Mouse (Mus musculus) midbrain, embryonic 13.5 days (tissue): ENCODE measurements at regions not wholly inside any gene's neighbourhood (a gene's known extent, or its start where the extent isn't known, plus 50 kb on each side); places are given as distances from the start of the nearest gene placed in this dataset.

Source experiments
- ATAC-seq: fragments of 200-750 bp; cut with Nextera tagmentation; 2 replicates; pipeline ENCODE4 v1.8.0; 2017; ENCODE audit warnings: mild to moderate bottlenecking, moderate TSS enrichment, moderate library complexity
- H3K27ac ChIP-seq: fragments of 300-500 bp; sonication (generic); 2 replicates; pipeline ENCODE4 v1.5.1; 2015; ENCODE audit warnings: inconsistent platforms, mild to moderate bottlenecking, moderate library complexity
- H3K27me3 ChIP-seq: fragments of 300-500 bp; sonication (generic); 2 replicates; pipeline ENCODE4 v1.6.1; 2015; ENCODE audit warnings: mild to moderate bottlenecking, inconsistent platforms
- H3K36me3 ChIP-seq: fragments of 300-500 bp; sonication (generic); 2 replicates; pipeline ENCODE4 v1.6.1; 2015; ENCODE audit warnings: mild to moderate bottlenecking, inconsistent platforms
- H3K4me1 ChIP-seq: fragments of 300-500 bp; sonication (generic); replicated peaks from 2 replicates; pipeline ENCODE4 v1.6.1; 2015; ENCODE audit warnings: inconsistent platforms
- H3K4me2 ChIP-seq: fragments of 300-500 bp; sonication (generic); replicated peaks from 2 replicates; pipeline ENCODE4 v1.6.1; 2015; ENCODE audit warnings: moderate library complexity, mild to moderate bottlenecking, inconsistent platforms
- H3K4me3 ChIP-seq: fragments of 300-500 bp; sonication (generic); replicated peaks from 2 replicates; pipeline ENCODE4 v1.5.1; 2015; ENCODE audit warnings: mild to moderate bottlenecking, inconsistent platforms
- H3K9ac ChIP-seq: fragments of 300-500 bp; sonication (generic); replicated peaks from 2 replicates; pipeline ENCODE4 v1.6.1; 2015; ENCODE audit warnings: mild to moderate bottlenecking, inconsistent platforms
- H3K9me3 ChIP-seq: fragments of 300-500 bp; sonication (generic); 2 replicates; pipeline ENCODE4 v1.6.1; 2016; ENCODE audit warnings: mild to moderate bottlenecking, inconsistent platforms
- WGBS: fragments of 180-500 bp; shearing (Covaris S2); methylation state at CpG from one replicate; pipeline ENCODE4 v1.1.7; 2015; 5-methylcytosine and 5-hydroxymethylcytosine counted together

DNA sequence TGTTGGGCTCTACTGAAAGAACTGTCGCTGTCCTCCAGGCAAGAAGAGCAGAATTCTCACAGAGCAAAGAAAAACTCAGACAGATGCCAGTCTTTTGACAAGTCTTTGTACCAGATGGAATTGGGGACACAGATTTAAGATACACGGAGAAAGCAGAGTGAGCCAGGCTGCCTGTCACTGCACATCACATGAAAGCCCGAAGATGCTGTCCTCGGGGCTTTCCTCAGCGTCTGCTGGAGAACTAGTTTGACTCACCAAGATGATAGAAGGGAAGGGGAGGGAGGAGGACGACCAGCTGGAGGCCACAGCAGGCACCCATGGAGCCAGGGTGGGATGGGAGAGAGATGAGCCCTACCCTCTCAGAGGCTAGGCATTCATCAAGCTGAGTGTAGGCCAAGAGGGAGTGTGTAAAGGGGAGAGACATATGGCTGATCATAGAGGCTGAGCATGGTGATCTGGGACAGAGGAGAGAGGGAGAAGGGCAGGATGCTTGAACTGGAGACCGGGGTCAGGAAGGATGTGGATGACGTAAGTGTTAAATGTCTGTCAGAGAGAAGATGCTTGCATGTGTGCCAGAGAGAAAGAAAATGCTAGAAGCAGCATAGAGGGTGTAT, 600.7 kb downstream of the Tbc1d22a start:
- H3K4me1 ChIP-seq, result no peaks in the 10 kb centered on the region
- H3K36me3 ChIP-seq, result no peaks in the 10 kb centered on the region
- no peak overlapping the region for H3K4me2 ChIP-seq
- no peak overlapping the region for H3K27ac ChIP-seq
- no peak overlapping the region for H3K4me3 ChIP-seq
- 73% methylated on average over 8 of the region's 8 CpGs for WGBS
- no peaks in the 10 kb centered on the region for H3K9me3 ChIP-seq
- ATAC-seq, result no peak
- no peak overlapping the region for H3K9ac ChIP-seq
- H3K27me3 ChIP-seq, result no peaks in the 10 kb centered on the region

DNA sequence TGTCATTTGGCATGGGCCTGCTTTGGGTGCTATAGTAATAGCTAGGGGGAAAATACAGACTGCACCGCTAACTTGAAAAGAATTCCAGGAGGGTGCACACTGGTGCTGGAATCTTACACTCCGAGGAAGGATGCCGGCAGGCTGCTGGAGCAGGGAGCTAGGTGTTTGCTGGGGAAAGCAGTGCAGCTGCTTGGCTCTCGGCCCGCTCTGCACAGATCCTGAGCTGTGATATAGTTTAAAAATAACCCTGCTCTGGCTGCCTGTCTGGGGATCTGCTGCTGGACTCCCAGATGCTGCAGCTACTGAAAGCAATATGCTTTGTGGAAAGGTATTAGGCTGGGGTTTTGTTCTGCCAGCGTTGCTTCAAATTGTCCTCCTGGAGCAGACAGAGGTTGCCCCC, 621.7 kb downstream of the Tbc1d22a start:
- Histone ChIP-seq H3K4me3 (no peak overlapping the region), H3K9me3 (no peaks in the 10 kb centered on the region), H3K4me1 (no peaks in the 10 kb centered on the region; the same call in 1 of the 2 replicates), H3K36me3 (no peaks in the 10 kb centered on the region), H3K4me2 (no peak overlapping the region), H3K9ac (0 out of 2 replicates have a peak overlapping the region, but pooled peaks have one; percentile 14), H3K27me3 (no peaks in the 10 kb centered on the region), H3K27ac (peak overlapping the region; percentile 53)
- no peak for ATAC-seq
- WGBS, result 48% methylated on average over 6 of the region's 6 CpGs

DNA sequence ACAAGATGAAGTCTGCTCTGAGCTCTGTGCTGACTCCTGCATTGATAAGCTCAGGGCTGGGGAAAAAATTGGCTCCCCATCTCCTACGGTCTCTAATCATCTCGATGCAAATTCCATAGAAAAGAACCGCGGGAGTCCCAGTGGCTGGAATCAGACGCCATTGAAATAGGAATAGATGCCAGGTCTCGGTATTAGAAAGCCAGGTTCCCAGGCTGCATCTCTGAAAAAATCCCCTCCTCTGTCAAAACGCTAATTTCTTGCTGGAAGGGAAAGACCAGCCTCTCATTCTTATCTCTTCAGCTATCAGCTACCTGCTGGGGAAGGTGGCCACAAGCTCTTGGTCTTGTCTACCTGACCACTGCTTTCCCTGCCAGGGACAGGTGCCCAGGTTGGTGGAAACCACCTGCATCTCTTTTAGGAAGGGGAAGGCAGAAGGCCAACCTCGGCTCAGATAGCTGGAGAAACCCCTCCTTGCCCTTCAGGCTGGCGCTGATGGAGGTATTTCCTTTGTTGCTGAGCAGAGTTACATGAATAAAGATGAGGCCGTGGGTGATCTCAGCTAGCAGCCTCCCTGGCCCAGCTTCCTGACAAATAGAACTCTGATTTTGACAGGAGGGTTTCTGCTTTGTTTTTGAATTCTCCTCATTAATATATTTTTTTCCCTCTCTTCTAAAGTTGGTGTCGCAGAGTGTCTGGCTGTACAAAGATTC, 638.1 kb downstream of the Tbc1d22a start:
- Histone ChIP-seq H3K27ac (peak overlapping the region; percentile 67), H3K9ac (no peak overlapping the region), H3K4me2 (no peak overlapping the region), H3K4me3 (no peak overlapping the region), H3K4me1 (peaks cover 17% of the 10 kb centered on the region), H3K9me3 (no peaks in the 10 kb centered on the region), H3K36me3 (no peaks in the 10 kb centered on the region), H3K27me3 (0 out of 2 replicates have a peak, but pooled peaks cover 5% of the 10 kb centered on the region)
- WGBS, result 12% methylated on average over 11 of the region's 11 CpGs
- no peak for ATAC-seq

DNA sequence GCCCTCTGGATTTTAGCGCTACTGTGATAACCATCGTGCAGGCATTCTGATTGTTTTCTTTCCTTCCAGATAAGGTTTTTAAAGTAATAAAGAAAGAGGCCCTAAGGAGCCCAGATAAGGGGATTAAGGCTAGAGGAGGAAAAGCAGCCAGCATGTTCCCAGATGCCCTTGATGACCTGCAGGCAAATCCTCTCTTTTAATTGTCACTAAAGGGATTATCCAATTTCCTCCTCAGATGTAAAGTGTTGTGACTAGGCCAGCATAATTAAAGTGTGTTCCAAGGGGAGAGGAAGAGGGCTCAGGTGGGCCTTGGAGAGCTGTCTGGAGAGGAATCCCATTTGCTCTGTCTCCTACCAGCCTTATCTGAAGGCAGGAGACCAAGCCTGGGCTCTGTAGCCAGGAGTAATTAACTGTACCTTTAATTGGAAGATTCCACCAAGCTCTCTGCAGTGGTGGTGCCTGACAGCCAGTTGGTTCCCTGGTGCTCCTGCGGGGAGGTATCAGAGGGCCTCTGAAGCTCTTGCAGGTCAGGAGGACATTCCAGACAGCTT, 644.2 kb downstream of the Tbc1d22a start:
- 12% methylated on average over 3 of the region's 3 CpGs for WGBS
- no peak overlapping the region for H3K27ac ChIP-seq

GRCm38 (mm10) chr15:86875721-86876309, 661.6 kb downstream of the Tbc1d22a start:
- Histone ChIP-seq H3K4me2 (peak overlapping the region; percentile 29; the same call in 1 of the 2 replicates), H3K9me3 (no peaks in the 10 kb centered on the region), H3K27me3 (no peaks in the 10 kb centered on the region), H3K9ac (no peak overlapping the region), H3K36me3 (no peaks in the 10 kb centered on the region), H3K27ac (no peak overlapping the region), H3K4me1 (peaks cover 16% of the 10 kb centered on the region), H3K4me3 (no peak overlapping the region)
- no peak; the same call in 1 of the 2 replicates for ATAC-seq
- 6% methylated on average over 7 of the region's 7 CpGs for WGBS

More for the DNA sequence above, 644.2 kb downstream of the Tbc1d22a start:
- H3K4me2 ChIP-seq, result no peak overlapping the region
- H3K4me3 ChIP-seq, result no peak overlapping the region
- no peaks in the 10 kb centered on the region for H3K9me3 ChIP-seq
- no peaks in the 10 kb centered on the region for H3K27me3 ChIP-seq
- H3K4me1 ChIP-seq, result peaks cover 11% of the 10 kb centered on the region; the same call in 1 of the 2 replicates
- peak; percentile 50; the same call in 1 of the 2 replicates for ATAC-seq
- no peaks in the 10 kb centered on the region for H3K36me3 ChIP-seq
- H3K9ac ChIP-seq, result no peak overlapping the region

DNA sequence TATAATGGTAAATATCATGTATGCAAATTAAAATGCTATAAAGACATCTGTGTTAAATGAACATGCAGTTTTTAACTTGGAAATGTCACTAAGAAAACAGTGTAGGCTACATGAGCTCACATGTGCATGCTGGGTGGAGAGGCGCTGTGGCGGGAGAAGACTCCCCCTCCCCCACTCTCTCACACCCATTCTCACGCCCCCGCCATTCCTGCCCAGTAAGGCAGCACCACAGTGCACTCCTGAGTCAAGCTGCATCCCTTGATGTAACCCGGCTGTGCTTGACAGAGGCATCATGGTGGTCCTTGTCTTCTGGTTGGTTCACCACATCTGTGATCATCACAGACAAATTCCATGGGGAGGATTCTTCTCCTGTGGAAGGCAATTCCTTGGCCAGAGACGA, 647.1 kb upstream of the Fam19a5 start:
- Histone ChIP-seq H3K9me3 (no peaks in the 10 kb centered on the region), H3K27ac (no peak overlapping the region), H3K4me3 (no peak overlapping the region), H3K27me3 (no peaks in the 10 kb centered on the region), H3K36me3 (no peaks in the 10 kb centered on the region), H3K4me2 (no peak overlapping the region), H3K4me1 (peaks cover 3% of the 10 kb centered on the region; the same call in 1 of the 2 replicates), H3K9ac (no peak overlapping the region)
- WGBS, result 74% methylated on average over 6 of the region's 6 CpGs
- no peak for ATAC-seq

DNA sequence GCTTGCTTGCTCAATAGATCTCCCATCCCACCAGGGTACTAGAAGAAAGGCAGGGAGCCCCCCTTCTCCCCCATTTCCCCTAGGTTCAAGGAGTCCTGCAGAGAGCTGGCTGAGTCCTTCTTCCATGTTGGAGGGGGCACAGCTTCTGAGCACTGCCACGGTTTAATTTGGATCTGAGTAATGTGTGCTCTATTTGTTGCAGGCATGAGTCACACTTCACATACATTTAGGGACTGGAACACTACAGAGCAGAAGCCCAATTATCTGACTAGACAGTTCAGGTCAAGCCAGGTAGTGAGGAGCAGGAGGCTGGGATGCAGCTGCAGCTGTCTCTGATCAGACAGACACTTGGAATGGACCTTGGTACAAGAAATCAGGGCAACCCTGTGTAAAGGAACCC, 644.1 kb upstream of the Fam19a5 start:
- no peaks in the 10 kb centered on the region for H3K36me3 ChIP-seq
- WGBS, result 55% methylated on average over 1 of the region's 1 CpGs
- no peaks in the 10 kb centered on the region for H3K9me3 ChIP-seq
- no peak overlapping the region for H3K9ac ChIP-seq
- peaks cover 3% of the 10 kb centered on the region; the same call in 1 of the 2 replicates for H3K4me1 ChIP-seq
- H3K4me2 ChIP-seq, result no peak overlapping the region
- H3K4me3 ChIP-seq, result no peak overlapping the region
- ATAC-seq, result no peak
- H3K27ac ChIP-seq, result no peak overlapping the region
- H3K27me3 ChIP-seq, result no peaks in the 10 kb centered on the region

- no peak overlapping the region for H3K27ac ChIP-seq
- peaks cover 3% of the 10 kb centered on the region; the same call in 1 of the 2 replicates for H3K4me1 ChIP-seq
- H3K9ac ChIP-seq, result no peak overlapping the region
These were observed 641.1 kb upstream of the Fam19a5 start for GRCm38 (mm10) chr15:86903006-86903405.

GRCm38 (mm10) chr15:86913276-86913675, 630.8 kb upstream of the Fam19a5 start:
- Histone ChIP-seq H3K4me3 (no peak overlapping the region), H3K4me1 (no peaks in the 10 kb centered on the region), H3K36me3 (no peaks in the 10 kb centered on the region), H3K9me3 (no peaks in the 10 kb centered on the region), H3K27me3 (no peaks in the 10 kb centered on the region), H3K9ac (no peak overlapping the region), H3K27ac (no peak overlapping the region), H3K4me2 (no peak overlapping the region)
- WGBS, result 76% methylated on average over 3 of the region's 3 CpGs
- no peak for ATAC-seq

More at GRCm38 (mm10) chr15:86903006-86903405, 641.1 kb upstream of the Fam19a5 start:
- no peaks in the 10 kb centered on the region for H3K9me3 ChIP-seq
- no peak overlapping the region for H3K4me2 ChIP-seq
- H3K4me3 ChIP-seq, result no peak overlapping the region
- no peaks in the 10 kb centered on the region for H3K36me3 ChIP-seq
- WGBS, result 22% methylated on average over 3 of the region's 3 CpGs
- ATAC-seq, result no peak
- no peaks in the 10 kb centered on the region for H3K27me3 ChIP-seq

DNA sequence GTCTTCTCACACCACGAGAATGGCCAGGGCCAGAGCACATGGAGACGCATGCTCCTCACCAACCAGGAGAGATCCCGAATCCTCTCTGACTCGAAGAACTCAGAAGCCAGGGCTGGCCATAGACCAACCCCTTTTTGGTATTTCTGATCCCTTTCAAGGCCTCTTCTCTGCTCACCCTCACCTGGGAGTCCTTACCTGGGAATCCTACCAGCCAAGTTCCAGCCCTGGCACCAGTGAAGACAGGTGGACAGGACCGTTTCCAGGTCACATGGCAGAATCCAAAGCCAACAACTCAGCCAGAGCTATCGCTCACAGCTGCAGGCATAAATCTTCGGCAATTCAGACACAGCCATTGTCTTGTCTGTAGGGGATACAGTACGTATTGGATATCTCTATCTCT, 626.2 kb upstream of the Fam19a5 start:
- ATAC-seq, result no peak
- WGBS, result 95% methylated on average over 8 of the region's 8 CpGs
- H3K4me3 ChIP-seq, result no peak overlapping the region
- no peaks in the 10 kb centered on the region for H3K36me3 ChIP-seq
- peaks cover 4% of the 10 kb centered on the region; the same call in 1 of the 2 replicates for H3K27me3 ChIP-seq
- no peak overlapping the region for H3K9ac ChIP-seq
- no peak overlapping the region for H3K4me2 ChIP-seq
- no peaks in the 10 kb centered on the region for H3K9me3 ChIP-seq
- peaks cover 29% of the 10 kb centered on the region for H3K4me1 ChIP-seq
- H3K27ac ChIP-seq, result no peak overlapping the region

- H3K4me1 ChIP-seq, result peaks cover 32% of the 10 kb centered on the region
- 32% methylated on average over 8 of the region's 8 CpGs for WGBS
- no peaks in the 10 kb centered on the region for H3K36me3 ChIP-seq
- H3K9ac ChIP-seq, result no peak overlapping the region
- H3K9me3 ChIP-seq, result no peaks in the 10 kb centered on the region
- H3K27me3 ChIP-seq, result peaks cover 4% of the 10 kb centered on the region; the same call in 1 of the 2 replicates
- peak; percentile 79 for ATAC-seq
- H3K4me3 ChIP-seq, result no peak overlapping the region
- H3K27ac ChIP-seq, result peak overlapping the region; percentile 74
- H3K4me2 ChIP-seq, result no peak overlapping the region; the same call in 1 of the 2 replicates
These were observed 624.4 kb upstream of the Fam19a5 start for GRCm38 (mm10) chr15:86919704-86920103.

- Histone ChIP-seq H3K4me1 (peaks cover 37% of the 10 kb centered on the region), H3K4me3 (no peak overlapping the region), H3K27ac (peak overlapping the region; percentile 74), H3K36me3 (no peaks in the 10 kb centered on the region), H3K4me2 (no peak overlapping the region; the same call in 1 of the 2 replicates), H3K9me3 (no peaks in the 10 kb centered on the region), H3K9ac (no peak overlapping the region), H3K27me3 (peaks cover 4% of the 10 kb centered on the region; the same call in 1 of the 2 replicates)
- ATAC-seq, result peak; percentile 71
- WGBS, result 8% methylated on average over 7 of the region's 7 CpGs
These were observed 623.9 kb upstream of the Fam19a5 start for GRCm38 (mm10) chr15:86920185-86920584.
